Mouse (Mus musculus): ENCODE results near the gene Prok2.

GRCm38 (mm10) chr6:99751308-99751707 is 25.1 kb upstream of the Prok2 start:
- TF ChIP-seq CTCF (IDR thresholded peaks at IDR 0.05; ENCODE audit: borderline replicate concordance, control insufficient read depth, extremely low read depth, insufficient read depth, low read length, poor library complexity) (no peak), POLR2A (IDR thresholded peaks at IDR 0.05; ENCODE audit: control insufficient read depth, extremely low read depth, insufficient read depth, low read length, poor library complexity) (no peak)

Data from thymus, adult 2 months (tissue).